Mouse (Mus musculus): ENCODE results near the gene Smyd4.

GRCm38 (mm10) chr11:75346556-75347187 lies 1.6 kb upstream of the Smyd4 start:
- TF ChIP-seq CTCF (IDR thresholded peaks at IDR 0.05; ENCODE audit: borderline replicate concordance, insufficient read depth, low read depth, low read length) (no peak), POLR2A (IDR thresholded peaks at IDR 0.05; ENCODE audit: borderline replicate concordance, insufficient read depth, low read length) (no peak)
